Mouse (Mus musculus) kidney, postnatal 0 days (tissue): ENCODE measurements at regions not wholly inside any gene's neighbourhood (a gene's known extent, or its start where the extent isn't known, plus 50 kb on each side); places are given as distances from the start of the nearest gene placed in this dataset.

Experiments used
- ATAC-seq: fragments of 200-750 bp; cut with Nextera tagmentation; replicated peaks from 2 replicates; pipeline ENCODE4 v1.8.0; 2017; ENCODE audit warnings: low read depth, moderate number of reproducible peaks, moderate TSS enrichment, moderate library complexity; ENCODE audit not compliant: low FRiP score
- DNase-seq: peaks from one replicate; pipeline ENCODE4 v3.0.0-alpha.2; 2016; ENCODE audit warnings: low spot score
- H3K27ac ChIP-seq: fragments of 300-500 bp; sonication (generic); 2 replicates; pipeline ENCODE4 v1.5.1; 2014; ENCODE audit warnings: mild to moderate bottlenecking
- H3K27me3 ChIP-seq: fragments of 300-500 bp; sonication (generic); 2 replicates; pipeline ENCODE4 v1.6.1; 2014; ENCODE audit warnings: low read length, mixed read lengths; ENCODE audit not compliant: insufficient read depth
- H3K36me3 ChIP-seq: fragments of 300-500 bp; sonication (generic); 2 replicates; pipeline ENCODE4 v1.6.1; 2014; ENCODE audit warnings: low read length, mixed read lengths; ENCODE audit not compliant: insufficient read depth
- H3K4me1 ChIP-seq: fragments of 300-500 bp; sonication (generic); replicated peaks from 2 replicates; pipeline ENCODE4 v1.6.1; 2014; ENCODE audit warnings: antibody characterized with exemption, low read length, mixed read lengths; ENCODE audit not compliant: insufficient read depth
- H3K4me2 ChIP-seq: fragments of 300-500 bp; sonication (generic); 2 replicates; pipeline ENCODE4 v1.6.1; 2014; ENCODE audit warnings: mild to moderate bottlenecking, low read length, moderate library complexity, mixed read lengths
- H3K4me3 ChIP-seq: fragments of 300-500 bp; sonication (generic); replicated peaks from 2 replicates; pipeline ENCODE4 v1.5.1; 2014; ENCODE audit warnings: low read depth, low read length
- H3K9ac ChIP-seq: fragments of 300-500 bp; sonication (generic); 2 replicates; pipeline ENCODE4 v1.6.1; 2014; ENCODE audit warnings: low read depth, low read length
- H3K9me3 ChIP-seq: fragments of 300-500 bp; sonication (generic); replicated peaks from 2 replicates; pipeline ENCODE4 v1.6.1; 2016; ENCODE audit warnings: low read length, inconsistent platforms, mixed read lengths
- CTCF ChIP-seq: IDR thresholded peaks from 2 replicates; pipeline ENCODE4 v1.5.1; 2016; ENCODE audit warnings: antibody characterized with exemption, low read depth, mild to moderate bottlenecking, moderate library complexity
- WGBS: fragments of 180-500 bp; shearing (Covaris S2); extraction: QIAGEN DNeasy Blood & Tissue Kit; methylation state at CpG from one replicate; pipeline ENCODE4 v1.1.7; 2014; 5-methylcytosine and 5-hydroxymethylcytosine counted together

GRCm38 (mm10) chr1:43247609-43248008, 50.8 kb upstream of the Fhl2 start:
- Histone ChIP-seq H3K4me3 (no peak overlapping the region), H3K4me2 (no peak overlapping the region), H3K9me3 (no peaks in the 10 kb centered on the region), H3K27me3 (no peaks in the 10 kb centered on the region), H3K4me1 (no peaks in the 10 kb centered on the region), H3K9ac (no peak overlapping the region), H3K36me3 (no peaks in the 10 kb centered on the region), H3K27ac (no peak overlapping the region)
- ATAC-seq: no peak
- WGBS: 84% methylated on average over 1 of the region's 1 CpGs
- DNase-seq: no peak
- TF ChIP-seq CTCF: no peak

- H3K4me2 ChIP-seq: no peak overlapping the region
- no peak overlapping the region for H3K27ac ChIP-seq
- DNase-seq (no peak), ATAC-seq (no peak)
- no peak overlapping the region for H3K4me3 ChIP-seq
- H3K4me1 ChIP-seq: no peaks in the 10 kb centered on the region
- WGBS: 74% methylated on average over 6 of the region's 6 CpGs
- no peaks in the 10 kb centered on the region for H3K36me3 ChIP-seq
- no peaks in the 10 kb centered on the region for H3K9me3 ChIP-seq
- no peaks in the 10 kb centered on the region for H3K27me3 ChIP-seq
- no peak for TF ChIP-seq CTCF
- no peak overlapping the region for H3K9ac ChIP-seq
These were observed 53.5 kb upstream of the Fhl2 start for GRCm38 (mm10) chr1:43250281-43250680.

- H3K27me3 ChIP-seq: no peaks in the 10 kb centered on the region
- no peak overlapping the region for H3K4me3 ChIP-seq
- no peak overlapping the region for H3K9ac ChIP-seq
- ATAC-seq: peak; percentile 65; the same call in 1 of the 2 replicates
- DNase-seq: no peak
- H3K9me3 ChIP-seq: no peaks in the 10 kb centered on the region
- no peak for TF ChIP-seq CTCF
- no peaks in the 10 kb centered on the region for H3K4me1 ChIP-seq
- H3K36me3 ChIP-seq: no peaks in the 10 kb centered on the region
- H3K4me2 ChIP-seq: no peak overlapping the region
- WGBS: 65% methylated on average over 7 of the region's 7 CpGs
- no peak overlapping the region for H3K27ac ChIP-seq
These were observed 54.6 kb upstream of the Fhl2 start for GRCm38 (mm10) chr1:43251356-43251755.

GRCm38 (mm10) chr1:43254129-43254528, 57.3 kb upstream of the Fhl2 start:
- ATAC-seq (no peak), DNase-seq (no peak)
- Histone ChIP-seq H3K4me2 (no peak overlapping the region), H3K9me3 (no peaks in the 10 kb centered on the region), H3K9ac (no peak overlapping the region), H3K4me3 (no peak overlapping the region), H3K27ac (no peak overlapping the region), H3K4me1 (no peaks in the 10 kb centered on the region), H3K36me3 (no peaks in the 10 kb centered on the region), H3K27me3 (no peaks in the 10 kb centered on the region)
- no peak for TF ChIP-seq CTCF
- 82% methylated on average over 1 of the region's 1 CpGs for WGBS

- H3K4me2 ChIP-seq: no peak overlapping the region
- no peaks in the 10 kb centered on the region for H3K4me1 ChIP-seq
- no peak overlapping the region for H3K9ac ChIP-seq
- no peaks in the 10 kb centered on the region for H3K36me3 ChIP-seq
- DNase-seq (no peak), ATAC-seq (no peak)
- no peak overlapping the region for H3K4me3 ChIP-seq
- H3K9me3 ChIP-seq: no peaks in the 10 kb centered on the region
- no peak overlapping the region for H3K27ac ChIP-seq
- TF ChIP-seq CTCF: no peak
- no peaks in the 10 kb centered on the region for H3K27me3 ChIP-seq
These were observed 59.3 kb upstream of the Fhl2 start for GRCm38 (mm10) chr1:43256078-43256477.

- no peaks in the 10 kb centered on the region for H3K4me1 ChIP-seq
- no peak overlapping the region for H3K4me2 ChIP-seq
These were observed 61.1 kb upstream of the Fhl2 start for GRCm38 (mm10) chr1:43257909-43258308.

GRCm38 (mm10) chr1:43259841-43260240, 63.1 kb upstream of the Fhl2 start:
- Histone ChIP-seq H3K9ac (no peak overlapping the region), H3K36me3 (no peaks in the 10 kb centered on the region), H3K4me2 (no peak overlapping the region), H3K4me1 (no peaks in the 10 kb centered on the region), H3K27me3 (no peaks in the 10 kb centered on the region), H3K4me3 (no peak overlapping the region), H3K9me3 (no peaks in the 10 kb centered on the region), H3K27ac (no peak overlapping the region)
- DNase-seq (no peak), ATAC-seq (no peak)
- no peak for TF ChIP-seq CTCF
- WGBS: 75% methylated on average over 1 of the region's 1 CpGs

More at GRCm38 (mm10) chr1:43257909-43258308, 61.1 kb upstream of the Fhl2 start:
- no peaks in the 10 kb centered on the region for H3K36me3 ChIP-seq
- H3K9me3 ChIP-seq: no peaks in the 10 kb centered on the region
- no peak for DNase-seq
- H3K4me3 ChIP-seq: no peak overlapping the region
- TF ChIP-seq CTCF: no peak
- H3K27me3 ChIP-seq: no peaks in the 10 kb centered on the region
- WGBS: 90% methylated on average over 6 of the region's 6 CpGs
- no peak for ATAC-seq
- H3K27ac ChIP-seq: no peak overlapping the region
- H3K9ac ChIP-seq: no peak overlapping the region
